Mouse (Mus musculus): ENCODE measurements at regions not wholly inside any gene's neighbourhood (a gene's known extent, or its start where the extent isn't known, plus 50 kb on each side); places are given as distances from the start of the nearest gene placed in this dataset.
"Not testable (repeated sequence)": the region's sequence is repeated elsewhere in the genome, so short reads cannot be mapped to it uniquely, and the experiment has no call there.

- DNase-seq, result no peak
Observed at GRCm38 (mm10) chr1:157048996-157049395, 59.5 kb downstream of the Tex35 start.

- no peak for DNase-seq
Observed at GRCm38 (mm10) chr1:157048201-157048923, 60.1 kb downstream of the Tex35 start.

- DNase-seq, result no peak
Observed at GRCm38 (mm10) chr1:157047751-157048200, 60.7 kb downstream of the Tex35 start.

- no peak for DNase-seq
Observed at GRCm38 (mm10) chr1:157046760-157047182, 61.7 kb downstream of the Tex35 start.

GRCm38 (mm10) chr1:157039836-157040196, 68.7 kb downstream of the Tex35 start:
- DNase-seq, result no peak

GRCm38 (mm10) chr1:157039016-157039835, 69.3 kb downstream of the Tex35 start:
- DNase-seq, result no peak

GRCm38 (mm10) chr1:157038111-157039008, 70.1 kb downstream of the Tex35 start:
- no peak for DNase-seq

- no peak for DNase-seq
Observed at GRCm38 (mm10) chr1:157037246-157037991, 71.1 kb downstream of the Tex35 start.

- DNase-seq, result no peak
Observed at GRCm38 (mm10) chr1:157036779-157037178, 71.7 kb downstream of the Tex35 start.

GRCm38 (mm10) chr1:157035221-157035620, 73.3 kb downstream of the Tex35 start:
- DNase-seq, result not testable (repeated sequence)

- DNase-seq, result no peak
Observed at GRCm38 (mm10) chr1:157028682-157029081, 79.8 kb downstream of the Tex35 start.

GRCm38 (mm10) chr1:157027681-157028080, 80.8 kb downstream of the Tex35 start:
- DNase-seq, result peak; percentile 58 to 84

- no peak for DNase-seq
Observed at GRCm38 (mm10) chr1:157023462-157023861, 84.0 kb upstream of the Ralgps2 start.

GRCm38 (mm10) chr1:157022456-157023435, 83.3 kb upstream of the Ralgps2 start:
- DNase-seq, result no peak

GRCm38 (mm10) chr1:157019892-157020291, 80.5 kb upstream of the Ralgps2 start:
- no peak for DNase-seq

- no peak for DNase-seq
Observed at GRCm38 (mm10) chr1:157018726-157019125, 79.3 kb upstream of the Ralgps2 start.

GRCm38 (mm10) chr1:157017198-157017994, 78.0 kb upstream of the Ralgps2 start:
- no peak for DNase-seq

GRCm38 (mm10) chr1:157016625-157017024, 77.2 kb upstream of the Ralgps2 start:
- DNase-seq, result peak in 1 of 2 experiments; percentile 37

- DNase-seq, result peak in 1 of 2 experiments; percentile 16
Observed at GRCm38 (mm10) chr1:157014532-157015497, 75.4 kb upstream of the Ralgps2 start.

All from kidney, postnatal 25 days (tissue).